Mouse (Mus musculus): ENCODE results near the gene Rnf157. TPM values are rescaled to one million over a fixed set of nuclear protein-coding genes. Genes with fewer than 3 reads are reported as not detected.

The Rnf157 gene
- polyA plus RNA-seq, 1 experiment from 2014 or later = 37.4 TPM

GRCm38 (mm10) chr11:116358926-116359637 is 53.8 kb downstream of the Rnf157 start:
- no peak for ATAC-seq
- peaks cover 11% of the 10 kb centered on the region for H3K36me3 ChIP-seq (ENCODE audit: control insufficient read depth, insufficient read depth)
- H3K27ac ChIP-seq (ENCODE audit: low read length) = no peak overlapping the region

DNA sequence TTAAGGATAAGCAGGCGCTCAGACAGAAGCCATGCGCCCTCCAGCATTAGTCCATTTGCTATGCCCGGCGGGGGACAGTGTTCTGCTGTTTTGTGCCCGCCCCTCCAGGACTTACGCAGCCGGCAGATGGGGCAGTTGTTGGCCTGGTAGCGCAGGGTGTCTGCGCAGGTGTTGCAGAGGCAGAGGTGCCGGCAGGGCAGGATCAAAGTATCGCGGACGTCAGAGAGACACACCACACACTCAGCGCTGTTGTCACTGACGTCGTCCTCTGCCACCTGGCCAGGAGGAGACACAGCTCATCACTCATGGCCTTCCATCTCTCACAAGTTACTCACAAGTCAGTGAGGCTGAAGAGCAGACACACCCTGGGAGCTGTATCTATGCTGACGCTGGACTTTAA is 58.3 kb downstream of the Rnf157 start:
- Histone ChIP-seq H3K27ac (ENCODE audit: low read length) (no peak overlapping the region), H3K27me3 (replicated peaks; ENCODE audit: control insufficient read depth, insufficient read depth, low read length) (no peaks in the 10 kb centered on the region), H3K36me3 (ENCODE audit: control insufficient read depth, insufficient read depth) (peaks cover 15% of the 10 kb centered on the region), H3K4me1 (replicated peaks; ENCODE audit: control insufficient read depth, insufficient read depth, low read length) (0 out of 2 replicates have a peak, but pooled peaks cover under 1% of the 10 kb centered on the region), H3K4me3 (replicated peaks; ENCODE audit: low read length) (no peak overlapping the region), H3K9ac (replicated peaks; ENCODE audit: low read depth, low read length) (no peak overlapping the region), H3K9me3 (ENCODE audit: control insufficient read depth, low read length) (no peaks in the 10 kb centered on the region), H3K4me2 (ENCODE audit: low read length) (no peak overlapping the region)
- ATAC-seq = no peak
- 37% methylated on average over 17 of the region's 17 CpGs for WGBS

More at GRCm38 (mm10) chr11:116358926-116359637, 53.8 kb downstream of the Rnf157 start:
- Histone ChIP-seq H3K9ac (replicated peaks; ENCODE audit: low read depth, low read length) (no peak overlapping the region), H3K27me3 (replicated peaks; ENCODE audit: control insufficient read depth, insufficient read depth, low read length) (no peaks in the 10 kb centered on the region), H3K4me3 (replicated peaks; ENCODE audit: low read length) (no peak overlapping the region), H3K4me2 (ENCODE audit: low read length) (no peak overlapping the region), H3K4me1 (replicated peaks; ENCODE audit: control insufficient read depth, insufficient read depth, low read length) (0 out of 2 replicates have a peak, but pooled peaks cover 2% of the 10 kb centered on the region), H3K9me3 (ENCODE audit: control insufficient read depth, low read length) (no peaks in the 10 kb centered on the region)
- WGBS = 76% methylated on average over 15 of the region's 15 CpGs

DNA sequence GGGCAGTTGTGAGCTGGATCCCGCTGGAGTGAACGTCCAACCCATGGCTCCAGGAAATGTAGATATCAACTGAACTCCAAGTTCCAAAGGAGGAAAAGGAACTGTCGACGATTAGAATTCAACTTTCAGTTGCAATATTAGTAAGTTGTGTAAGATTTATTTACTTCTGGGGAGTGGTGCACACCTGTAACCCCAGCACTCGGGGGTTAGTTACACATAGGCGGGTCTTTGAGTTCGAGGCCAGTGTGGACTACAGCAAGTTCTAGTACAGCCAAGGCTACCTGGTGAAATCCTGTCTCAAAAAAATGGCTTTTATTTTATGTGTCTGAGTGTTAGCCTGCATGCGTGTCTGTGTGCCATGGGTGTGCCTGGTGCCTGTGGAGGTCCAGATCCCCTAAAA is 59.3 kb downstream of the Rnf157 start:
- Histone ChIP-seq H3K4me3 (replicated peaks; ENCODE audit: low read length) (no peak overlapping the region), H3K4me1 (replicated peaks; ENCODE audit: control insufficient read depth, insufficient read depth, low read length) (no peaks in the 10 kb centered on the region), H3K27ac (ENCODE audit: low read length) (no peak overlapping the region), H3K9me3 (ENCODE audit: control insufficient read depth, low read length) (no peaks in the 10 kb centered on the region), H3K36me3 (ENCODE audit: control insufficient read depth, insufficient read depth) (peaks cover 15% of the 10 kb centered on the region), H3K4me2 (ENCODE audit: low read length) (no peak overlapping the region), H3K27me3 (replicated peaks; ENCODE audit: control insufficient read depth, insufficient read depth, low read length) (no peaks in the 10 kb centered on the region), H3K9ac (replicated peaks; ENCODE audit: low read depth, low read length) (no peak overlapping the region)
- WGBS = 94% methylated on average over 8 of the region's 8 CpGs
- ATAC-seq = no peak

GRCm38 (mm10) chr11:116351294-116351693 is 61.5 kb downstream of the Rnf157 start:
- Histone ChIP-seq H3K36me3 (ENCODE audit: control insufficient read depth, insufficient read depth) (peaks cover 18% of the 10 kb centered on the region), H3K27ac (ENCODE audit: low read length) (no peak overlapping the region), H3K4me1 (replicated peaks; ENCODE audit: control insufficient read depth, insufficient read depth, low read length) (no peaks in the 10 kb centered on the region), H3K9me3 (ENCODE audit: control insufficient read depth, low read length) (no peaks in the 10 kb centered on the region), H3K9ac (replicated peaks; ENCODE audit: low read depth, low read length) (no peak overlapping the region), H3K4me2 (ENCODE audit: low read length) (no peak overlapping the region), H3K4me3 (replicated peaks; ENCODE audit: low read length) (no peak overlapping the region), H3K27me3 (replicated peaks; ENCODE audit: control insufficient read depth, insufficient read depth, low read length) (no peaks in the 10 kb centered on the region)
- no peak for ATAC-seq
- WGBS = 94% methylated on average over 5 of the region's 5 CpGs

GRCm38 (mm10) chr11:116347955-116348354 is 64.9 kb downstream of the Rnf157 start:
- Histone ChIP-seq H3K4me1 (replicated peaks; ENCODE audit: control insufficient read depth, insufficient read depth, low read length) (no peaks in the 10 kb centered on the region), H3K9me3 (ENCODE audit: control insufficient read depth, low read length) (no peaks in the 10 kb centered on the region), H3K27ac (ENCODE audit: low read length) (no peak overlapping the region), H3K4me2 (ENCODE audit: low read length) (no peak overlapping the region), H3K36me3 (ENCODE audit: control insufficient read depth, insufficient read depth) (peaks cover 13% of the 10 kb centered on the region), H3K27me3 (replicated peaks; ENCODE audit: control insufficient read depth, insufficient read depth, low read length) (no peaks in the 10 kb centered on the region), H3K4me3 (replicated peaks; ENCODE audit: low read length) (no peak overlapping the region), H3K9ac (replicated peaks; ENCODE audit: low read depth, low read length) (no peak overlapping the region)
- no peak for ATAC-seq
- 80% methylated on average over 5 of the region's 5 CpGs for WGBS

DNA sequence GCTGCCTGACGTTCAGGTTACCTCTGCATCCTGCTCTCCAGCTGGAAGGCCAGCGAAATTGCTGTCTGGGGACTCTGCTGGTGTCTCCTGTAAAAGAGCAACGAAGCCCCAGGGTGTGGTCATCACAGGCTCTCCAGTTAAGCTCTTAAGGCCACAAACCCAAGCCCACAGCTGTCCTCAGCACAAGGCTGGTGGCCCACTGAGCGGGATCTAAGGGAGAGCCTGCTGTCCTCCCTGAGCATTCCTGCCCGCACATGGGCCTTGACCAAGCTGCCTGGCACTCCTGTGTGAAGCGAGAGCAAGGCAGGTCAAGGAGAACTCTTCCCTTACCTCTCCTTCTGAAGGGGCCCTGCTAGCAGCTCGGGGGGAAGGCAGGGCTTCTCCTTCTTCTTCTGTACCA is 65.8 kb downstream of the Rnf157 start:
- no peak overlapping the region for H3K9ac ChIP-seq (replicated peaks; ENCODE audit: low read depth, low read length)
- 79% methylated on average over 7 of the region's 7 CpGs for WGBS

GRCm38 (mm10) chr11:116342069-116342791 is 70.6 kb downstream of the Rnf157 start:
- 73% methylated on average over 25 of the region's 25 CpGs for whole genome bisulfite sequencing
- Histone ChIP-seq H3K27ac (ENCODE audit: low read length) (no peak overlapping the region; the same call in 1 of the 2 replicates), H3K27me3 (replicated peaks; ENCODE audit: control insufficient read depth, insufficient read depth, low read length) (no peaks in the 10 kb centered on the region), H3K4me2 (ENCODE audit: low read length) (no peak overlapping the region), H3K9ac (replicated peaks; ENCODE audit: low read depth, low read length) (no peak overlapping the region), H3K4me1 (replicated peaks; ENCODE audit: control insufficient read depth, insufficient read depth, low read length) (no peaks in the 10 kb centered on the region), H3K4me3 (replicated peaks; ENCODE audit: low read length) (no peak overlapping the region), H3K36me3 (ENCODE audit: control insufficient read depth, insufficient read depth) (peaks cover 12% of the 10 kb centered on the region), H3K9me3 (ENCODE audit: control insufficient read depth, low read length) (no peaks in the 10 kb centered on the region)
- ATAC-seq = no peak

More for the DNA sequence above, 65.8 kb downstream of the Rnf157 start:
- Histone ChIP-seq H3K4me2 (ENCODE audit: low read length) (no peak overlapping the region), H3K36me3 (ENCODE audit: control insufficient read depth, insufficient read depth) (peaks cover 16% of the 10 kb centered on the region), H3K27me3 (replicated peaks; ENCODE audit: control insufficient read depth, insufficient read depth, low read length) (no peaks in the 10 kb centered on the region), H3K9me3 (ENCODE audit: control insufficient read depth, low read length) (no peaks in the 10 kb centered on the region), H3K27ac (ENCODE audit: low read length) (no peak overlapping the region), H3K4me1 (replicated peaks; ENCODE audit: control insufficient read depth, insufficient read depth, low read length) (no peaks in the 10 kb centered on the region), H3K4me3 (replicated peaks; ENCODE audit: low read length) (no peak overlapping the region)
- ATAC-seq = no peak

GRCm38 (mm10) chr11:116337531-116337930 is 75.3 kb downstream of the Rnf157 start:
- Histone ChIP-seq H3K9me3 (ENCODE audit: control insufficient read depth, low read length) (no peaks in the 10 kb centered on the region), H3K4me2 (ENCODE audit: low read length) (no peak overlapping the region), H3K27ac (ENCODE audit: low read length) (no peak overlapping the region), H3K27me3 (replicated peaks; ENCODE audit: control insufficient read depth, insufficient read depth, low read length) (peaks cover 12% of the 10 kb centered on the region), H3K36me3 (ENCODE audit: control insufficient read depth, insufficient read depth) (peaks cover 5% of the 10 kb centered on the region; the same call in 1 of the 2 replicates), H3K4me1 (replicated peaks; ENCODE audit: control insufficient read depth, insufficient read depth, low read length) (peaks cover 36% of the 10 kb centered on the region), H3K4me3 (replicated peaks; ENCODE audit: low read length) (no peak overlapping the region), H3K9ac (replicated peaks; ENCODE audit: low read depth, low read length) (no peak overlapping the region)
- no peak for ATAC-seq
- 89% methylated on average over 6 of the region's 6 CpGs for WGBS

DNA sequence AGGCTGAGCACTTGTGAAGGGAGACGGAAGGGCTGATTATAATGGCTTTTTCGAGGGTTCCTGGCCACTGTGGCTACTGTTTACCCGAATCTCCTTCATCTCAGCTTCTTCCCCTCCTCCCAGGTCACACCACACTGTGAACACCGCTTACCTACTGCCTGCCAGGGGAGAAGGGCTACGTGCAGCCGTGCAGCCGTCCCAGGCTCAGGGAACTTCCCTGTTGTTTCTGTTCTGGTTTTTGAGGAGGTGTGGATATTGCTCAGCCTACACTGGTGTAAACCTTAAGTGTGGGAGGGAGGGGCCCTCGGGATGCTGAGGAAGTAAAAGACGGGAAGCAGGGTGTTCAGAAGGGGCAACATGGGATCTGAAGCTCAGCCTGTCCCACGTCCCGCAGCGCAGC is 75.8 kb downstream of the Rnf157 start:
- Histone ChIP-seq H3K4me3 (replicated peaks; ENCODE audit: low read length) (no peak overlapping the region), H3K4me1 (replicated peaks; ENCODE audit: control insufficient read depth, insufficient read depth, low read length) (peaks cover 42% of the 10 kb centered on the region), H3K4me2 (ENCODE audit: low read length) (no peak overlapping the region), H3K9ac (replicated peaks; ENCODE audit: low read depth, low read length) (no peak overlapping the region), H3K9me3 (ENCODE audit: control insufficient read depth, low read length) (no peaks in the 10 kb centered on the region), H3K27ac (ENCODE audit: low read length) (no peak overlapping the region), H3K27me3 (replicated peaks; ENCODE audit: control insufficient read depth, insufficient read depth, low read length) (peaks cover 12% of the 10 kb centered on the region), H3K36me3 (ENCODE audit: control insufficient read depth, insufficient read depth) (peaks cover 2% of the 10 kb centered on the region; the same call in 1 of the 2 replicates)
- no peak for ATAC-seq
- 57% methylated on average over 12 of the region's 12 CpGs for WGBS

Data from forebrain, embryonic 16.5 days (tissue).